Mouse (Mus musculus) cerebellum, adult 2 months (tissue): ENCODE data around the gene Tspan14.

Experiments used
- CTCF ChIP-seq: fragments of 200-500 bp; IDR thresholded peaks from 2 replicates; pipeline ENCODE4 v1.5.1; 2011; ENCODE audit warnings: low read depth, mild to moderate bottlenecking, control low read depth, low read length, moderate library complexity, borderline replicate concordance; ENCODE audit not compliant: insufficient read depth
- POLR2A ChIP-seq: fragments of 200-500 bp; IDR thresholded peaks from 2 replicates; pipeline ENCODE4 v1.6.1; 2011; ENCODE audit warnings: low read length, control low read depth, borderline replicate concordance; ENCODE audit not compliant: insufficient read depth

DNA sequence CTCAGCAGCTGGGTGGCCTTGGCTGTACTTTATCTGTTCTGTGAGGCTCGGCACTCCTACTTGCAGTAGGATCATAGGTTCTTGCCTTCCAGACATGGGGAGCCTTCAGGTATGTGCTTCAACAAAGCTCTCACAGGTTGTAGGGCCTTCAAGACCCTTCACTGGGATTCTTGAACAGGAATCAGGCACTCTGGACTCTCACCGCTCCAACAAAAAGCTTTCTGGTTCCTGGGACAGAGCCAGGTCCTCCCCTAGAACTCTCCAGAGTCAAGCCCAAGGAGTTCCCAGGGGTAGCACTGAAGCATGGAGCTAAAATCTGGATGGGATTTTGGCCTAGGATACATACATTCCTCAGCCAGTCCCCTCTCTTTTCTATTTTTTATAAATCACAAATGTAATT is 77.4 kb downstream of the Tspan14 start:
- TF ChIP-seq POLR2A = no peak
- TF ChIP-seq CTCF = no peak
